Mouse (Mus musculus): ENCODE data around the gene Zfp384.

Zfp384 gene

GRCm38 (mm10) chr6:125009129-125009180, at the start of gene Zfp384:
TSS of gene Zfp384 (plus strand) at chr6:125009145.
- H3K9me3 ChIP-seq (ENCODE audit: low read length), result no peaks in the 10 kb centered on the region
- H3K4me3 ChIP-seq (replicated peaks; ENCODE audit: low read length), result peak within 1 kb of the TSS; percentile 87
- H3K36me3 ChIP-seq (ENCODE audit: insufficient read depth, low read length), result peaks cover 42% of the 10 kb centered on the region
- H3K4me1 ChIP-seq (replicated peaks; ENCODE audit: low read depth, low read length), result peaks cover 65% of the 10 kb centered on the region
- H3K27me3 ChIP-seq (ENCODE audit: insufficient read depth, low read length), result no peaks in the 10 kb centered on the region
- TF ChIP-seq NANOG (IDR thresholded peaks at IDR 0.05; ENCODE audit: borderline replicate concordance, low read length) (no peak), POU5F1 (IDR thresholded peaks at IDR 0.05; ENCODE audit: borderline replicate concordance, low read length) (no peak), CTCF (conservative IDR thresholded peaks at IDR 0.05; ENCODE audit: low read length) (no peak)

GRCm38 (mm10) chr6:124959960-124960359, 49.0 kb upstream of the Zfp384 start:
- peaks cover 91% of the 10 kb centered on the region for H3K36me3 ChIP-seq (ENCODE audit: insufficient read depth, low read length)
- H3K4me1 ChIP-seq (replicated peaks; ENCODE audit: low read depth, low read length), result peaks cover 90% of the 10 kb centered on the region
- H3K9me3 ChIP-seq (ENCODE audit: low read length), result peaks cover 13% of the 10 kb centered on the region
- no peak overlapping the region for H3K4me3 ChIP-seq (replicated peaks; ENCODE audit: low read length)
- TF ChIP-seq CTCF (conservative IDR thresholded peaks at IDR 0.05; ENCODE audit: low read length), result no peak
- no peak for TF ChIP-seq NANOG (IDR thresholded peaks at IDR 0.05; ENCODE audit: borderline replicate concordance, low read length)
- no peak for TF ChIP-seq POU5F1 (IDR thresholded peaks at IDR 0.05; ENCODE audit: borderline replicate concordance, low read length)
- H3K27me3 ChIP-seq (ENCODE audit: insufficient read depth, low read length), result no peaks in the 10 kb centered on the region

- peaks cover 80% of the 10 kb centered on the region for H3K36me3 ChIP-seq (ENCODE audit: insufficient read depth, low read length)
- H3K27me3 ChIP-seq (ENCODE audit: insufficient read depth, low read length), result no peaks in the 10 kb centered on the region
- H3K4me3 ChIP-seq (replicated peaks; ENCODE audit: low read length), result peak overlapping the region; percentile 32; the same call in 1 of the 2 replicates
- H3K4me1 ChIP-seq (replicated peaks; ENCODE audit: low read depth, low read length), result peaks cover 80% of the 10 kb centered on the region
- no peak for TF ChIP-seq CTCF (conservative IDR thresholded peaks at IDR 0.05; ENCODE audit: low read length)
- TF ChIP-seq NANOG (IDR thresholded peaks at IDR 0.05; ENCODE audit: borderline replicate concordance, low read length), result no peak
- TF ChIP-seq POU5F1 (IDR thresholded peaks at IDR 0.05; ENCODE audit: borderline replicate concordance, low read length), result no peak
- H3K9me3 ChIP-seq (ENCODE audit: low read length), result peaks cover 3% of the 10 kb centered on the region
These were observed 47.9 kb upstream of the Zfp384 start for GRCm38 (mm10) chr6:124961021-124961420.

- Histone ChIP-seq H3K9me3 (ENCODE audit: low read length) (0 out of 2 replicates have a peak, but pooled peaks cover 4% of the 10 kb centered on the region), H3K27me3 (ENCODE audit: insufficient read depth, low read length) (no peaks in the 10 kb centered on the region), H3K4me3 (replicated peaks; ENCODE audit: low read length) (peak overlapping the region; percentile 92), H3K4me1 (replicated peaks; ENCODE audit: low read depth, low read length) (peaks cover 58% of the 10 kb centered on the region), H3K36me3 (ENCODE audit: insufficient read depth, low read length) (peaks cover 60% of the 10 kb centered on the region)
- TF ChIP-seq CTCF (conservative IDR thresholded peaks at IDR 0.05; ENCODE audit: low read length) (no peak), POU5F1 (IDR thresholded peaks at IDR 0.05; ENCODE audit: borderline replicate concordance, low read length) (no peak), NANOG (IDR thresholded peaks at IDR 0.05; ENCODE audit: borderline replicate concordance, low read length) (no peak)
These were observed 44.3 kb upstream of the Zfp384 start for GRCm38 (mm10) chr6:124964638-124965037.

- TF ChIP-seq CTCF (conservative IDR thresholded peaks at IDR 0.05; ENCODE audit: low read length), result no peak
- no peak for TF ChIP-seq NANOG (IDR thresholded peaks at IDR 0.05; ENCODE audit: borderline replicate concordance, low read length)
- no peak for TF ChIP-seq POU5F1 (IDR thresholded peaks at IDR 0.05; ENCODE audit: borderline replicate concordance, low read length)
- H3K4me3 ChIP-seq (replicated peaks; ENCODE audit: low read length), result peak within 1 kb of the TSS; percentile 92
- peaks cover 5% of the 10 kb centered on the region; the same call in 1 of the 2 replicates for H3K9me3 ChIP-seq (ENCODE audit: low read length)
- peaks cover 52% of the 10 kb centered on the region for H3K4me1 ChIP-seq (replicated peaks; ENCODE audit: low read depth, low read length)
- H3K27me3 ChIP-seq (ENCODE audit: insufficient read depth, low read length), result no peaks in the 10 kb centered on the region
- peaks cover 55% of the 10 kb centered on the region for H3K36me3 ChIP-seq (ENCODE audit: insufficient read depth, low read length)
These were observed 43.7 kb upstream of the Zfp384 start, which contains the start of gene Cops7a for GRCm38 (mm10) chr6:124965088-124965719. TSS of gene Cops7a (minus strand) at chr6:124965538.

- peaks cover 47% of the 10 kb centered on the region for H3K4me1 ChIP-seq (replicated peaks; ENCODE audit: low read depth, low read length)
- no peaks in the 10 kb centered on the region for H3K27me3 ChIP-seq (ENCODE audit: insufficient read depth, low read length)
- peaks cover 49% of the 10 kb centered on the region for H3K36me3 ChIP-seq (ENCODE audit: insufficient read depth, low read length)
- H3K4me3 ChIP-seq (replicated peaks; ENCODE audit: low read length), result peak overlapping the region; percentile 92
- TF ChIP-seq CTCF (conservative IDR thresholded peaks at IDR 0.05; ENCODE audit: low read length) (no peak), POU5F1 (IDR thresholded peaks at IDR 0.05; ENCODE audit: borderline replicate concordance, low read length) (no peak), NANOG (IDR thresholded peaks at IDR 0.05; ENCODE audit: borderline replicate concordance, low read length) (no peak)
- H3K9me3 ChIP-seq (ENCODE audit: low read length), result peaks cover 10% of the 10 kb centered on the region; the same call in 1 of the 2 replicates
These were observed 43.2 kb upstream of the Zfp384 start for GRCm38 (mm10) chr6:124965747-124966146.

GRCm38 (mm10) chr6:124966466-124967118, 42.4 kb upstream of the Zfp384 start:
- Histone ChIP-seq H3K27me3 (ENCODE audit: insufficient read depth, low read length) (no peaks in the 10 kb centered on the region), H3K4me3 (replicated peaks; ENCODE audit: low read length) (peak overlapping the region; percentile 92), H3K9me3 (ENCODE audit: low read length) (peaks cover 17% of the 10 kb centered on the region), H3K36me3 (ENCODE audit: insufficient read depth, low read length) (peaks cover 41% of the 10 kb centered on the region), H3K4me1 (replicated peaks; ENCODE audit: low read depth, low read length) (peaks cover 39% of the 10 kb centered on the region)
- TF ChIP-seq NANOG (IDR thresholded peaks at IDR 0.05; ENCODE audit: borderline replicate concordance, low read length) (no peak), CTCF (conservative IDR thresholded peaks at IDR 0.05; ENCODE audit: low read length) (peak; percentile 57), POU5F1 (IDR thresholded peaks at IDR 0.05; ENCODE audit: borderline replicate concordance, low read length) (no peak)

GRCm38 (mm10) chr6:124967766-124968165, 41.2 kb upstream of the Zfp384 start:
- Histone ChIP-seq H3K36me3 (ENCODE audit: insufficient read depth, low read length) (peaks cover 29% of the 10 kb centered on the region), H3K9me3 (ENCODE audit: low read length) (peaks cover 28% of the 10 kb centered on the region), H3K4me3 (replicated peaks; ENCODE audit: low read length) (no peak overlapping the region), H3K27me3 (ENCODE audit: insufficient read depth, low read length) (no peaks in the 10 kb centered on the region), H3K4me1 (replicated peaks; ENCODE audit: low read depth, low read length) (peaks cover 33% of the 10 kb centered on the region)
- TF ChIP-seq POU5F1 (IDR thresholded peaks at IDR 0.05; ENCODE audit: borderline replicate concordance, low read length) (no peak), NANOG (IDR thresholded peaks at IDR 0.05; ENCODE audit: borderline replicate concordance, low read length) (no peak), CTCF (conservative IDR thresholded peaks at IDR 0.05; ENCODE audit: low read length) (peak; percentile 69)

Measured in E14TG2a.4 (cell line).